Mouse (Mus musculus): ENCODE measurements around the gene Dcun1d3. TPM values are rescaled to one million over a fixed set of nuclear protein-coding genes. Genes with fewer than 3 reads are reported as not detected.
A peak's percentile ranks its signal among the peaks of the same experiment; 100 is the strongest.

Gene Dcun1d3
- polyA plus RNA-seq, 1 experiment from 2014 or later, result 7.0 TPM

- 0 out of 2 replicates have a peak, but pooled peaks cover 6% of the 10 kb centered on the region for H3K4me1 ChIP-seq (replicated peaks; ENCODE audit: insufficient read depth, low read length)
- H3K36me3 ChIP-seq (ENCODE audit: insufficient read depth, low read length), result no peaks in the 10 kb centered on the region
- no peaks in the 10 kb centered on the region for H3K27me3 ChIP-seq (ENCODE audit: insufficient read depth, low read length)
- peak overlapping the region; percentile 98 for H3K27ac ChIP-seq
- peak overlapping the region; percentile 83 for H3K4me3 ChIP-seq (replicated peaks; ENCODE audit: low read depth, low read length)
- 0 out of 2 replicates have a peak, but pooled peaks have one; percentile 8 for TF ChIP-seq CTCF (IDR thresholded peaks at IDR 0.05; ENCODE audit: low read depth)
- DNase-seq (ENCODE audit: low spot score) (no peak), ATAC-seq (replicated peaks; ENCODE audit: low FRiP score, low read depth) (peak; percentile 57; the same call in 1 of the 2 replicates)
- WGBS, result under 1% methylated on average over 14 of the region's 15 CpGs
- peak overlapping the region; percentile 81 for H3K9ac ChIP-seq (ENCODE audit: low read depth, low read length)
- peak overlapping the region; percentile 87 for H3K4me2 ChIP-seq (ENCODE audit: low read length)
- H3K9me3 ChIP-seq (replicated peaks; ENCODE audit: low read length), result no peaks in the 10 kb centered on the region
Measured at GRCm38 (mm10) chr7:119894818-119895544, 1.1 kb downstream of the Dcun1d3 start.

GRCm38 (mm10) chr7:119892742-119893141 lies 3.4 kb downstream of the Dcun1d3 start:
- 0 out of 2 replicates have a peak, but pooled peaks cover 6% of the 10 kb centered on the region for H3K4me1 ChIP-seq (replicated peaks; ENCODE audit: insufficient read depth, low read length)

DNA sequence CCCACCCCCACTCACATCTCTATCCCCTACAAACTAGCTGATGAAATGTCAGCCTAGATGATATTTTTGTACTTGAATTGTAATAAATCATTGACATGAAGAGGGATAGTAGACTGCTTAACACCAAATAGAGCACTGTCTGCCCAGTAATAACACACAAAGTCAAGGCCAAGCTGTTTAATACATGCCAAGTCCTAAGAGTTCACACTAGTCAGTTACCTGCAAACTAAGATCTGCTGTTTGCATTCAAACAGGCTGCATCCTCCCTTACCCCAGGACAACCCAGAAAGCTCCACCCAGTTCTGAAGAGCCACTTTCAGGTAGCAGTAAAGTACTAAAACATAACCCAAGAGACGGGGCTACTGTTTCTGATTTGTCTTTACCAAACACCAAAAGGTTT lies 3.9 kb downstream of the Dcun1d3 start:
- Histone ChIP-seq H3K4me2 (ENCODE audit: low read length) (no peak overlapping the region), H3K36me3 (ENCODE audit: insufficient read depth, low read length) (no peaks in the 10 kb centered on the region), H3K4me3 (replicated peaks; ENCODE audit: low read depth, low read length) (no peak overlapping the region), H3K9me3 (replicated peaks; ENCODE audit: low read length) (no peaks in the 10 kb centered on the region), H3K27ac (no peak overlapping the region), H3K4me1 (replicated peaks; ENCODE audit: insufficient read depth, low read length) (0 out of 2 replicates have a peak, but pooled peaks cover 6% of the 10 kb centered on the region), H3K9ac (ENCODE audit: low read depth, low read length) (no peak overlapping the region), H3K27me3 (ENCODE audit: insufficient read depth, low read length) (no peaks in the 10 kb centered on the region)
- 86% methylated on average over 1 of the region's 1 CpGs for WGBS
- DNase-seq (ENCODE audit: low spot score), result no peak
- no peak for TF ChIP-seq CTCF (IDR thresholded peaks at IDR 0.05; ENCODE audit: low read depth)
- no peak for ATAC-seq (replicated peaks; ENCODE audit: low FRiP score, low read depth)

More at GRCm38 (mm10) chr7:119892742-119893141, 3.4 kb downstream of the Dcun1d3 start:
- Histone ChIP-seq H3K36me3 (ENCODE audit: insufficient read depth, low read length) (no peaks in the 10 kb centered on the region), H3K9ac (ENCODE audit: low read depth, low read length) (no peak overlapping the region), H3K9me3 (replicated peaks; ENCODE audit: low read length) (no peaks in the 10 kb centered on the region), H3K27ac (no peak overlapping the region), H3K27me3 (ENCODE audit: insufficient read depth, low read length) (no peaks in the 10 kb centered on the region), H3K4me2 (ENCODE audit: low read length) (no peak overlapping the region), H3K4me3 (replicated peaks; ENCODE audit: low read depth, low read length) (no peak overlapping the region)
- no peak for DNase-seq (ENCODE audit: low spot score)
- no peak for TF ChIP-seq CTCF (IDR thresholded peaks at IDR 0.05; ENCODE audit: low read depth)
- no peak for ATAC-seq (replicated peaks; ENCODE audit: low FRiP score, low read depth)
- WGBS, result 93% methylated on average over 4 of the region's 4 CpGs

DNA sequence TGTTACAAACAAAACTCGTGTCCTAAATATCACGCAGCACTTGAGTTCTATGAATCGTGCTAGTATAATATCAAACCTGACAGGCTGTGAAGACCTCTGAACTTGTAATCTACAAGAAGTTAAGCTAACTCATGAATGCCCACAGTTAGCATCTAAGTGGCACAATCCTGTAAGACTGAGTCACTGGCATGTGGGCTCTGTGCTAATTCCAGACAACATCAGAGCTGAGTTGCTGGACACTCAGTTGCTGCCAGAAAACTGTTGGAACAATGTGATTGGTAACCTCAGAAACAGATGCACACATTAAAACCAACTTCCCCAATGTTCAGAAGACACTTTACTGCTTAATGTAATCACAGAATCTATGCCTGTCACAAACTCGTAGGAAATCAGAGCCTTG lies 8.2 kb downstream of the Dcun1d3 start:
- Histone ChIP-seq H3K9ac (ENCODE audit: low read depth, low read length) (no peak overlapping the region), H3K36me3 (ENCODE audit: insufficient read depth, low read length) (no peaks in the 10 kb centered on the region), H3K4me3 (replicated peaks; ENCODE audit: low read depth, low read length) (no peak overlapping the region), H3K9me3 (replicated peaks; ENCODE audit: low read length) (no peaks in the 10 kb centered on the region), H3K4me2 (ENCODE audit: low read length) (no peak overlapping the region), H3K27ac (no peak overlapping the region), H3K27me3 (ENCODE audit: insufficient read depth, low read length) (no peaks in the 10 kb centered on the region), H3K4me1 (replicated peaks; ENCODE audit: insufficient read depth, low read length) (no peaks in the 10 kb centered on the region)
- WGBS, result 81% methylated on average over 4 of the region's 4 CpGs
- DNase-seq (ENCODE audit: low spot score), result no peak
- no peak for ATAC-seq (replicated peaks; ENCODE audit: low FRiP score, low read depth)
- TF ChIP-seq CTCF (IDR thresholded peaks at IDR 0.05; ENCODE audit: low read depth), result no peak

GRCm38 (mm10) chr7:119881229-119881628 lies 14.9 kb downstream of the Dcun1d3 start:
- Histone ChIP-seq H3K4me3 (replicated peaks; ENCODE audit: low read depth, low read length) (no peak overlapping the region), H3K36me3 (ENCODE audit: insufficient read depth, low read length) (no peaks in the 10 kb centered on the region), H3K27me3 (ENCODE audit: insufficient read depth, low read length) (no peaks in the 10 kb centered on the region), H3K27ac (no peak overlapping the region), H3K4me2 (ENCODE audit: low read length) (no peak overlapping the region), H3K9ac (ENCODE audit: low read depth, low read length) (no peak overlapping the region), H3K4me1 (replicated peaks; ENCODE audit: insufficient read depth, low read length) (no peaks in the 10 kb centered on the region), H3K9me3 (replicated peaks; ENCODE audit: low read length) (no peaks in the 10 kb centered on the region)
- DNase-seq (ENCODE audit: low spot score), result no peak
- ATAC-seq (replicated peaks; ENCODE audit: low FRiP score, low read depth), result no peak
- WGBS, result 94% methylated on average over 2 of the region's 2 CpGs
- TF ChIP-seq CTCF (IDR thresholded peaks at IDR 0.05; ENCODE audit: low read depth), result no peak

- 94% methylated on average over 5 of the region's 5 CpGs for WGBS
- no peak for TF ChIP-seq CTCF (IDR thresholded peaks at IDR 0.05; ENCODE audit: low read depth)
Measured at GRCm38 (mm10) chr7:119880345-119880744, 15.8 kb downstream of the Dcun1d3 start.

More at GRCm38 (mm10) chr7:119880345-119880744, 15.8 kb downstream of the Dcun1d3 start:
- Histone ChIP-seq H3K4me1 (replicated peaks; ENCODE audit: insufficient read depth, low read length) (no peaks in the 10 kb centered on the region), H3K27me3 (ENCODE audit: insufficient read depth, low read length) (no peaks in the 10 kb centered on the region), H3K4me3 (replicated peaks; ENCODE audit: low read depth, low read length) (no peak overlapping the region), H3K27ac (no peak overlapping the region), H3K9me3 (replicated peaks; ENCODE audit: low read length) (no peaks in the 10 kb centered on the region), H3K36me3 (ENCODE audit: insufficient read depth, low read length) (no peaks in the 10 kb centered on the region), H3K9ac (ENCODE audit: low read depth, low read length) (no peak overlapping the region), H3K4me2 (ENCODE audit: low read length) (no peak overlapping the region)
- no peak for ATAC-seq (replicated peaks; ENCODE audit: low FRiP score, low read depth)
- DNase-seq (ENCODE audit: low spot score), result peak; percentile 9
